Mouse (Mus musculus): ENCODE data around the gene Ppip5k2. TPM values are rescaled to one million over a fixed set of nuclear protein-coding genes. Genes with fewer than 3 reads are reported as not detected.

Ppip5k2 gene
- polyA plus RNA-seq (2017; shearing (Covaris generic)): 77.0 TPM

DNA sequence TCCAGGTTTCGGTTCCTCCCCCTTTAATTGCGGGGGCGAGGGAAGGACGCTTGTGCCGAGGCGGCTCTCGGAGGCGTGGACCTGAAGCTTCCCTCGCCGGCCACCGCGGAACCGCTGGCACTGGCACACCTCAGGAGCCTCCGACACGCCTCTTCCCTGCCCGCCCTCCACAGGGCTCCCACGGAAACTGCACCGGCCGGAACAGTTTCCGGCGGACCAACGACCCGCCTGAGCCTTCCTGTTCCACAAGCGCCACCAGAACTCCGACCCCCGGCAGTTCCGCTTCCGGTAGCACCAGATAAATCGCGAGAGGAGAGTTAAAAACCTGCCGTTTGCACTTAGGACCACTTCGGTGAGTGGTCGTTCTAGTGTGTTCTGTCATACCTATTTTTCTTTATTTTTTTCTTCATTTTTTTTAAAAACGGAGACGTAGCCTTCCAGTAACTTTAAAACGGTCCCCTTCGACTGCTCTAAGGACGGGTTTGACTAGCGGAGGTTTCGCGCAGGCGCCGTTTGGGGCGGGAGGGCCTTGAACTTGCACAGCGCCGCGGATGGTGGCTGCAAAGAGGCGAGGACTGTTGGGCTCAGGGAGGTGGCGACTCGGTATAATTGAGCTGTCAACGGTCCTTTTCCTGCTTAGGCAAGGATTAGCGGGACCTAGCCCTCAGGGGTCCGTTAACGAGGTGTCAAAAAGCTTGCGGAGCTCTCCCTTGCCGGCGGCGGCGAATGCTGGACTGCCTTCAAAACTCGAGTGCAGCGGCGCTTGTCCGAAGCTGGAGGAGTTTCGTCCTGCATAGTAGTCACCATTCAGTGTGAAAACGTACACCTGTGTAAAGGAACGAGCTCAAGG, at the start of gene Ppip5k2, which contains the start of gene Gin1:
TSS of gene Ppip5k2 (minus strand) at position 508 of the 850 bp plus-strand sequence.
TSS of gene Gin1 (plus strand) at position 269 of the 850 bp plus-strand sequence.

DNA sequence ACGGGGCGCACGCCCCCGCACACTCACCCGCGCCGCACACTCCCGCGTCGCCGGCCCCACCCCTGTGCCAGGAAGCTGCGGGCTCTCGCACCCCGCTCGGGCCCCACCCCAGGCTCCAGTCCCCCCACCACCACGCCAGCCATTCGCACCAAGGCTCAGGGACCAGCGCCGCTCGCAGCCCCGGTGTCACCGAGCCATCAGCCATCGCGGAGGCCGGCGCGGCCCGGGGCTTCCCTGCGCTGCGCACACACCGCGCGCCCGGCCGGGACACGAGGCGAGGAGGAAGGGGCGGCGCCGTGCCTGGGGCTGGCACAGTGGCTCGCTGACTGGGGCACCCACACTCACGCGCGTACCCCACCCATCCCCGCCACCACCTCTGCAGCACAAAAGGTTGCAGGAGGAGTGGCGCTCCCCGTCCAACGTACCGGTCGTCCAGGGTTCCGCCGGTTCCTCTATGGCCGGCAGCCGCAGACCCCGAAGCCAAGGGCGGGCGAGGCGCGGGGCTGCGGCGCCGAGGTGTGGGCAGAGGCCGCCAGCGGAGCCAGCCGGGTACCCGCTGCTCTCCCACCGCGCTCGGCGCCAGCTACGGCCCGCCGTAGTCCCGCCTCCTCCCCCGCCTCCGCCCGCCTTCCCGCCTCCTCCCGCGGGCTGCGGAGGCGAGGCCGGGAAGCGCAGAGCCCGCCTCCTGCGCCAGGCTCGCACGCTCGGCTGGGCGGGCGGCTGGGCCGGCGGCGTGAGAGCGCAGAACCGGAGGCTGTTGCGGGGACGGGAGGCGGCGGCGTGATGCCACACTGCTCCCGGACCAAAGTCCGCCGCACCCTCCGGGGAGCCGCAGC, 108.6 kb downstream of the Ppip5k2 start, which contains the start of gene D1Ertd622e:
TSS of gene D1Ertd622e (minus strand) at position 669 of the 836 bp plus-strand sequence.

Other genes with a start within 250 kb of the Ppip5k2 start
- 20.1 TPM for gene D1Ertd622e, start 108.3 kb downstream of the Ppip5k2 start, polyA plus RNA-seq (2017; shearing (Covaris generic))
- 25.4 TPM for gene Gin1, start 239 bp downstream of the Ppip5k2 start, polyA plus RNA-seq (2017; shearing (Covaris generic))

All from inflammation-experienced regulatory T-cells, adult 16 weeks (primary cell).